Comparison of ENCODE assay signal across 18 mouse cellular contexts in genomic region chr13:37586511-37586910, GRCm38 (mm10).
"Had no signal": no experiment of that assay in that cellular context is flagged by ENCODE, and none has a peak within 500 bp of the region (broad histone marks: within the 10 kb centered on the region; RNA-seq: fewer than 3 reads in every experiment).

No protein-coding gene starts in this region.

- H3K4me3 ChIP-seq: midbrain, embryonic 10.5 days; midbrain, embryonic 12.5 days; myocyte; neural tube, embryonic 13.5 days; neural tube, embryonic 15.5 days had no signal

- H3K36me3 ChIP-seq: midbrain, embryonic 10.5 days; midbrain, embryonic 12.5 days; neural tube, embryonic 13.5 days; neural tube, embryonic 15.5 days had no signal

- H3K27ac ChIP-seq: midbrain, embryonic 10.5 days; midbrain, embryonic 12.5 days; neural tube, embryonic 13.5 days; neural tube, embryonic 15.5 days had no signal

- H3K27me3 ChIP-seq: midbrain, embryonic 12.5 days; neural tube, embryonic 13.5 days; neural tube, embryonic 15.5 days had no signal

- H3K4me1 ChIP-seq: midbrain, embryonic 12.5 days; neural tube, embryonic 13.5 days; neural tube, embryonic 15.5 days had no signal

- DNase-seq: lung, adult 18-20 months; lung, embryonic 14.5 days; lung, postnatal 10 days; lung, postnatal 4 days; midbrain, embryonic 14.5 days; retina, postnatal 1 day; right cerebral cortex, adult 18-20 months; right cerebral cortex, postnatal 25 days; right cerebral cortex, postnatal 4 days; spleen, adult 18-20 months; thymus, adult 2 months; thymus, postnatal 25 days; thymus, postnatal 4 days had no signal
